Mouse (Mus musculus): ENCODE results near the gene Gabbr2. TPM values are rescaled to one million over a fixed set of nuclear protein-coding genes. Genes with fewer than 3 reads are reported as not detected.

The Gabbr2 gene
- 0.12 and 0.14 TPM in 2 replicates for polyA plus RNA-seq (2012; rRNA removed)

GRCm38 (mm10) chr4:46991016-46991958 is at the start of gene Gabbr2:
Gabbr2 (minus strand) TSS chr4:46991873.

DNA sequence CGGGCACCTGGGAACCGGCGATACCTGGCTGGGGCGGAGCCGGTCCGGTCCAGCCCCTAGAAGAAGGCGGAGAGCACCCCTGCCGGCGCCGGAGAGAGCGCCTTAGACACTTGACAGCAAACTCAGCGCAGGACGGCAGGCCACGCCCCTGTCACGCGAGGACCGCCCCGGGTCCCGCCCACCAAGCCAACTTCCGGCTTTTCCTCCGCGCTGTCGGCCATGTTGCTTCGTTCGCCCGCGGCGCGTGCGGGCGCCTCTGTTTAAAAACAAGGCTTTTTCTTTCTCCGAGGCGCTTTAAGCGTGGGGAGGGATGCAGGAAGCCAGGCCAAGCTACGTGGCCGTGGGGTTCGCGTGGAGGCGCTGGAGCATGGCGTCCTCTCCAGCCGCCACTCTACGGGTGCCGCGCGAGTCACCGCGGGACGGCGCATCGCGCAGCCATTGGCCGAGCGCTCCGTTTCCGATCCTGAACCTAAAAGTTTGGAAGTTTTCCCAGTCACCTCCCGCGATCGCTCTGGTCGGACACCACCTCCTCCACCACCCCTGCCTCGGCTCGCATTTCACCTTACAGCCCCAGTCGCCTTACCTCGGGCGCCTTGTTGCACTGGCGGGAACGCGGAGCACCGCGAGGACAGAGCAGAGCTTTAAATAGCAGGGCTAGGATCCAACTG is 341.5 kb downstream of the Gabbr2 start, which contains the start of gene Tbc1d2:
Tbc1d2 (minus strand) TSS at position 124 of the 668 bp plus-strand sequence.

Other genes with a start within 250 kb of the Gabbr2 start
- 19.5 and 19.9 TPM in 2 replicates for gene Anks6, start 65.6 kb upstream of the Gabbr2 start, polyA plus RNA-seq (2012; rRNA removed)
- gene Galnt12, start 100.0 kb upstream of the Gabbr2 start, polyA plus RNA-seq (2012; rRNA removed), result 9.7 and 13.8 TPM in 2 replicates
- gene Col15a1, start 216.3 kb upstream of the Gabbr2 start, polyA plus RNA-seq (2012; rRNA removed), result 97.6 and 110 TPM in 2 replicates

Measured in ovary, adult 2 months (tissue).